Mouse (Mus musculus) cerebellum, adult 18-20 months (tissue): ENCODE measurements around the gene Scrn3.

Experiments
- DNase-seq, 2 experiments: peaks; one replicate each; pipeline ENCODE4 v3.0.0; 2021

Gene Scrn3

DNA sequence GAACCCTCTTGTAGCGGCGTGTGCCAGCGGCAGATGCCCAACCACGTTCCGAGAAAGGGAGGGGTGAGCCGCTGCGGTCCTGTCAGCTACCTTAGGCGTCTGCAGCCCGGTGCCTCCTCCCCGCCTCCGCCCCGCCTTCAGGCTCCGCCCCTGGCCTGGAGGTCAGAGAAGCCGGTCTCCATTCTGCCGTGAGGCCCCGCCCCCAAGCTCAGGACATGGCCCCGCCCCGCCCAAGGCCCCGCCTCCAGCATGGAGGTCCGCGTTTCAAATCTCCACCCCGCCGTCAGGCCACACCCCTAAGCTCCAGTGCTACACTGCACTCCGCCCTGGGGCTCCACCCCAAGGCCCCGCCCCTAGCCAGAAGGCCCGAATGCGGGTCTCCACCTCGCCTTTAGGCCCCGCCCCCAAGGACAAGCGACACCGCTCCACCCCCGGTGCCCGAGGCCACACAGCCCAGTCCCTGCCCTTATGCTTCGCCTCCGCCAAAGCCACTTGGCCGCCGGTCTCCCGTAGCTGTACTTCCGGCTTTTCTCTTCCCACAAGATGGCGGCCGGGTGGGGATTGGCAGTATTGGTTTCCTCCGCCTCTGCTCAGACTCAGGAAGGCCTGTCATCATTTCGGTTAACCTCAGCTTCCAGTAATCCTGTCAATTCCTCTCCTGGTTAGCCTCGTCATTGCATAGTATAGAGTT, 74.1 kb downstream of the Scrn3 start, which contains the start of gene Gpr155:
TSS of gene Gpr155 (minus strand) at position 217 of the 691 bp plus-strand sequence.
- DNase-seq: peak; percentile 100
